Mouse (Mus musculus) forebrain, embryonic 13.5 days (tissue): ENCODE data around the gene Polr2h. TPM values are rescaled to one million over a fixed set of nuclear protein-coding genes. Genes with fewer than 3 reads are reported as not detected.

Experiments
- ATAC-seq: fragments of 200-750 bp; cut with Nextera tagmentation; 2 replicates; pipeline ENCODE4 v1.8.0; 2017
- H3K27ac ChIP-seq: fragments of 300-500 bp; sonication (generic); 2 replicates; pipeline ENCODE4 v1.5.1; 2015; ENCODE audit warnings: inconsistent platforms, mild to moderate bottlenecking, moderate library complexity
- H3K27me3 ChIP-seq: fragments of 300-500 bp; sonication (generic); 2 replicates; pipeline ENCODE4 v1.6.1; 2015; ENCODE audit warnings: mild to moderate bottlenecking, inconsistent platforms
- H3K36me3 ChIP-seq: fragments of 300-500 bp; sonication (generic); 2 replicates; pipeline ENCODE4 v1.6.1; 2015; ENCODE audit warnings: mild to moderate bottlenecking, inconsistent platforms; ENCODE audit not compliant: poor library complexity, severe bottlenecking
- H3K4me1 ChIP-seq: fragments of 300-500 bp; sonication (generic); 2 replicates; pipeline ENCODE4 v1.6.1; 2015; ENCODE audit warnings: inconsistent platforms
- H3K4me2 ChIP-seq: fragments of 300-500 bp; sonication (generic); 2 replicates; pipeline ENCODE4 v1.6.1; 2015; ENCODE audit warnings: inconsistent platforms, mild to moderate bottlenecking, moderate library complexity
- H3K4me3 ChIP-seq: fragments of 300-500 bp; sonication (generic); 2 replicates; pipeline ENCODE4 v1.5.1; 2015; ENCODE audit warnings: mild to moderate bottlenecking, inconsistent platforms
- H3K9ac ChIP-seq: fragments of 300-500 bp; sonication (generic); 2 replicates; pipeline ENCODE4 v1.6.1; 2015; ENCODE audit warnings: mild to moderate bottlenecking, inconsistent platforms
- H3K9me3 ChIP-seq: fragments of 300-500 bp; sonication (generic); replicated peaks from 2 replicates; pipeline ENCODE4 v1.6.1; 2016; ENCODE audit warnings: inconsistent platforms
- WGBS: fragments of 180-500 bp; shearing (Covaris S2); methylation state at CpG from one replicate; pipeline ENCODE4 v1.1.7; 2015; 5-methylcytosine and 5-hydroxymethylcytosine counted together
- polyA plus RNA-seq: library from polyadenylated mRNA; unstranded; fragments of >200 nt; fragmentation: Nextera tagmentation; extraction: Ambion mirVana; gene quantifications from 2 replicates; pipeline ENCODE4 v1.2.1, GENCODE M21; 2015

Gene Polr2h
- polyA plus RNA-seq, 1 experiment from 2014 or later: 104 TPM

GRCm38 (mm10) chr16:20715161-20715560 is 2.3 kb upstream of the Polr2h start:
- H3K27ac ChIP-seq: no peak overlapping the region
- peaks cover 31% of the 10 kb centered on the region for H3K36me3 ChIP-seq
- H3K27me3 ChIP-seq: no peaks in the 10 kb centered on the region
- ATAC-seq: no peak
- peaks cover 47% of the 10 kb centered on the region for H3K4me1 ChIP-seq
- WGBS: 67% methylated on average over 2 of the region's 2 CpGs
- H3K4me3 ChIP-seq: peak overlapping the region; percentile 64
- no peaks in the 10 kb centered on the region for H3K9me3 ChIP-seq
- peak overlapping the region; percentile 89 for H3K4me2 ChIP-seq
- peak overlapping the region; percentile 83 for H3K9ac ChIP-seq

GRCm38 (mm10) chr16:20715566-20715965 is 1.9 kb upstream of the Polr2h start:
- peak overlapping the region; percentile 91 for H3K27ac ChIP-seq

GRCm38 (mm10) chr16:20715976-20716840 is 1.3 kb upstream of the Polr2h start:
- Histone ChIP-seq H3K9me3 (no peaks in the 10 kb centered on the region), H3K4me3 (peak overlapping the region; percentile 64), H3K4me2 (peak overlapping the region; percentile 89), H3K27ac (peak overlapping the region; percentile 91), H3K9ac (peak overlapping the region; percentile 83), H3K36me3 (peaks cover 21% of the 10 kb centered on the region), H3K27me3 (no peaks in the 10 kb centered on the region), H3K4me1 (peaks cover 47% of the 10 kb centered on the region)
- under 1% methylated on average over 45 of the region's 68 CpGs for WGBS
- peak; percentile 84 for ATAC-seq

More at GRCm38 (mm10) chr16:20715566-20715965, 1.9 kb upstream of the Polr2h start:
- peaks cover 47% of the 10 kb centered on the region for H3K4me1 ChIP-seq
- peak overlapping the region; percentile 83 for H3K9ac ChIP-seq
- peaks cover 27% of the 10 kb centered on the region for H3K36me3 ChIP-seq
- under 1% methylated on average over 8 of the region's 12 CpGs for WGBS
- H3K27me3 ChIP-seq: no peaks in the 10 kb centered on the region
- peak overlapping the region; percentile 89 for H3K4me2 ChIP-seq
- no peak for ATAC-seq
- peak overlapping the region; percentile 64 for H3K4me3 ChIP-seq
- no peaks in the 10 kb centered on the region for H3K9me3 ChIP-seq

DNA sequence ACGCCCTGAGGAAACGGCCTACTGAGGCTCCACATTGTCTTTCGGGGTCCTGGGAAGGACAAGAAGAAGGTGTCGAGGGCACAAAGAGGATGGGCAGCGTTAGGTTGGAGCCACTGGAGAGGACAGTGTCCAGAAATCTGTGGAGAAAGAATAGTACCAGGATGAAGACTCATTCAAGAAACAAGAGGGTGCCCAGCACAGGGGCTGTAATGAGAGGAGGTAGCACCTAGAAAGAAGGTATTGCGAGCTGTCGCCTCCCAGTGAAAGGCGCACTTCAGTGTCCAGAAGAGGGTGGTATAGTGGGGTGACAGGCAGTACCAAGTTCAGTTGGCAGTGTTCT is 654 bp upstream of the Polr2h start:
- Histone ChIP-seq H3K27ac (peak overlapping the region; percentile 91), H3K27me3 (no peaks in the 10 kb centered on the region), H3K4me2 (peak overlapping the region; percentile 89), H3K9me3 (no peaks in the 10 kb centered on the region), H3K4me1 (peaks cover 47% of the 10 kb centered on the region), H3K9ac (peak overlapping the region; percentile 83), H3K36me3 (peaks cover 21% of the 10 kb centered on the region), H3K4me3 (peak overlapping the region; percentile 64)
- peak; percentile 9 for ATAC-seq
- 0% methylated on average over 8 of the region's 8 CpGs for WGBS

DNA sequence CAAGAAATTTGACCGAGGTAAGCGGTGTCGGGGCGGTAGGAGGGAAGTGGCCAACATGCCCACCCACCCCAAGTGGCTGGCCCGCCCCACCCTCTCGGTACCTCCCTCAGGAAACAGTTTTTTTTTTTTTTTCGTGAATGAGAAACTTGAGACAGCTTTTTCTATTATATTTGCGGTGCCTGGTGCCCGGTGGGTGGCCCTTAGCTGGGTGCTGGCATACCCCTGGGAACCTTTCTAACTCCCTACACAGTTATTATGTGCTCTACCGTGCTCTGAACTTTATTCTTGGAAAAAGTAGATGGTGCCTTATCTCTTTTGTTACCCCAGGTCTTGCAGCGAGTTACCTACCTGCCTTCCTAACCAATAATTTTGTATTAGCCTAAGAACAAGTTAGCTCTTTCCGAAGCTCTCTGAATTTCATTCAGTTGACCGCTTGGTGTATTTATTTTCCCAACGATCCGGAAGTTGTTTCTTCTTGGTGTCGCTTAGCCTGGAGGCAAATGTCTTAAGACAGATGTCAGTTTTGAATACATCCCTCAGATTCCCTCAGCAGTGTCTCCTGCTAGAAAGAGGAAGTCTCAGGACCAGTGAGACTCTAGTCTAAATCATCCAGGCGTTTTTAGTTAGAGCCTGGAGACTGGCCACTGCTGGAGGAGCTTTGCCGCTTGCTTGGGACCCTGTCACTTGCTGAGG is 659 bp downstream of the Polr2h start:
- Histone ChIP-seq H3K4me1 (peaks cover 47% of the 10 kb centered on the region), H3K27me3 (no peaks in the 10 kb centered on the region), H3K9ac (peak overlapping the region; percentile 83), H3K4me2 (peak overlapping the region; percentile 89), H3K36me3 (peaks cover 15% of the 10 kb centered on the region), H3K9me3 (no peaks in the 10 kb centered on the region), H3K4me3 (peak overlapping the region; percentile 64), H3K27ac (peak overlapping the region; percentile 91)
- no peak; the same call in 1 of the 2 replicates for ATAC-seq
- WGBS: 5% methylated on average over 18 of the region's 18 CpGs

DNA sequence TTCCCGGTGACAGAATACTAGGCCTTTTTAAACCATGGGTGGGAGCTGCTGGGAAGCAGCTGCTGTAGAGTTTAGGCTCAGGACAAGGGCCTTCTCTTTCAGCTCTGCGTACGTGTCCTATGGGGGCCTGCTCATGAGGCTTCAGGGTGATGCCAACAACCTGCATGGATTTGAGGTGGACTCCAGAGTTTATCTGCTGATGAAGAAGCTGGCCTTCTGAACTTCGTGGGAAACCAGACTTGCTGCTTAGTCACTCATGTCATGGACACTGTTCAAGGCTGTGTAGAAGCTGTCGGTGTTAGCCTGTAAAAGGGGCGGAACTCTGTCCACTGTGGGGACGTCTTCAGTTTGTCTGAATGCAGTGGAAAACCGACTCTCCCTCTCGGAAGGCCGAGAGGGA is 4.3 kb downstream of the Polr2h start:
- H3K27ac ChIP-seq: no peak overlapping the region
- 90% methylated on average over 10 of the region's 10 CpGs for WGBS
- no peaks in the 10 kb centered on the region for H3K27me3 ChIP-seq
- no peak overlapping the region for H3K4me3 ChIP-seq
- no peak for ATAC-seq
- H3K36me3 ChIP-seq: peaks cover 13% of the 10 kb centered on the region
- H3K4me1 ChIP-seq: peaks cover 17% of the 10 kb centered on the region
- H3K9ac ChIP-seq: no peak overlapping the region
- no peaks in the 10 kb centered on the region for H3K9me3 ChIP-seq
- no peak overlapping the region for H3K4me2 ChIP-seq

DNA sequence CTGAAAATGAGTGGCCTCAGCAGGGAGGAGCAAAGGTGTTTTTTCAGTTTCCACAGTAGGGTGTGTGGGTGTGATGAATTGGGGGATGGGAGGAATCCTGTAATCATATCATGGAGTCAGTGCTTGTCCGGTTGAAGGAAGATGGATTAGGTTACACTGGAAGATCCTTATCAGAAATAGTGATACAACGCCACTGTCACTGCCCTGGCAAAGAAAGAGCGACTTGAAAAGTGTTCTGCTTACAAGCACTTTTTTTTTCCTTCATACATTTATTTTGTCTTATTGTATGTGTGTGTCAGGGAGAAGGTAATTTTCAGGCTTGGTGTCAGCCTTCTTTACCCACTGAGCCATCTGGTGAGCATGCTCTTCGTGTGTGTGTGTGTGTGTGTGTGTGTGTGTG is 5.3 kb downstream of the Polr2h start:
- Histone ChIP-seq H3K9me3 (no peaks in the 10 kb centered on the region), H3K27ac (no peak overlapping the region), H3K36me3 (peaks cover 13% of the 10 kb centered on the region), H3K27me3 (no peaks in the 10 kb centered on the region), H3K4me2 (no peak overlapping the region), H3K9ac (no peak overlapping the region), H3K4me3 (no peak overlapping the region), H3K4me1 (peaks cover 11% of the 10 kb centered on the region)
- WGBS: 89% methylated on average over 4 of the region's 4 CpGs
- no peak for ATAC-seq

GRCm38 (mm10) chr16:20723247-20723646 is 5.8 kb downstream of the Polr2h start:
- ATAC-seq: no peak
- Histone ChIP-seq H3K4me2 (no peak overlapping the region), H3K9me3 (no peaks in the 10 kb centered on the region), H3K4me3 (no peak overlapping the region), H3K4me1 (peaks cover 7% of the 10 kb centered on the region), H3K36me3 (peaks cover 13% of the 10 kb centered on the region), H3K9ac (no peak overlapping the region), H3K27ac (no peak overlapping the region), H3K27me3 (no peaks in the 10 kb centered on the region)
- WGBS: 70% methylated on average over 4 of the region's 4 CpGs

GRCm38 (mm10) chr16:20724338-20724748 is 6.9 kb downstream of the Polr2h start:
- no peak overlapping the region for H3K27ac ChIP-seq
- no peak overlapping the region for H3K4me2 ChIP-seq
- H3K27me3 ChIP-seq: no peaks in the 10 kb centered on the region
- peaks cover 13% of the 10 kb centered on the region for H3K36me3 ChIP-seq
- ATAC-seq: peak; percentile 45; the same call in 1 of the 2 replicates
- no peaks in the 10 kb centered on the region for H3K4me1 ChIP-seq
- H3K9ac ChIP-seq: no peak overlapping the region
- WGBS: 36% methylated on average over 5 of the region's 5 CpGs
- no peak overlapping the region for H3K4me3 ChIP-seq
- H3K9me3 ChIP-seq: no peaks in the 10 kb centered on the region

DNA sequence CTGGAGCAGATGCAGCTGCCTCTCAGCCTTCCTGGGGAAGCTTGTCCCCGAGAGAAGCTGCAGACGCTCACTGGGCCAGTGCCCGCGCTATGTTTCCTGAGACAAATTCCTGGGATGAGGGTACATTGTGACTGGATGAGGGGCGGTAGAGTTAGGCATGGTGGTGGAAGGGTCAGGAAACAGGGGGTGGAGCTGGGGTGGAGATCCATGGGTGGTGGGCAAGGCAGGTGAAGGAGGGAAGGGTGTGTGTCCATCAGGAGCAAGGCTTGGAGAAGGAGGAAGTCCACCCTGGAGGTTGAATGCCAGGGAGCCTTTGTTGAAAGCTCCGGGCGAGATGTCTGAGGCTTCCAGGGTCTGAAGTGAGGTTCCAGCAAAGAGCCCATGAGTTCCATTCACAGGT is 7.9 kb downstream of the Polr2h start:
- peaks cover 13% of the 10 kb centered on the region for H3K36me3 ChIP-seq
- ATAC-seq: no peak
- no peak overlapping the region for H3K4me3 ChIP-seq
- H3K4me1 ChIP-seq: no peaks in the 10 kb centered on the region
- H3K4me2 ChIP-seq: no peak overlapping the region
- no peaks in the 10 kb centered on the region for H3K9me3 ChIP-seq
- 86% methylated on average over 7 of the region's 7 CpGs for whole genome bisulfite sequencing
- H3K9ac ChIP-seq: no peak overlapping the region
- no peak overlapping the region for H3K27ac ChIP-seq
- peaks cover under 1% of the 10 kb centered on the region; the same call in 1 of the 2 replicates for H3K27me3 ChIP-seq

GRCm38 (mm10) chr16:20725750-20726149 is 8.3 kb downstream of the Polr2h start:
- no peak overlapping the region for H3K9ac ChIP-seq
- 79% methylated on average over 4 of the region's 4 CpGs for WGBS
- no peak overlapping the region for H3K27ac ChIP-seq
- no peaks in the 10 kb centered on the region for H3K4me1 ChIP-seq
- no peak for ATAC-seq
- H3K4me3 ChIP-seq: no peak overlapping the region
- H3K36me3 ChIP-seq: peaks cover 13% of the 10 kb centered on the region
- no peaks in the 10 kb centered on the region for H3K9me3 ChIP-seq
- H3K27me3 ChIP-seq: peaks cover 5% of the 10 kb centered on the region; the same call in 1 of the 2 replicates
- no peak overlapping the region for H3K4me2 ChIP-seq

DNA sequence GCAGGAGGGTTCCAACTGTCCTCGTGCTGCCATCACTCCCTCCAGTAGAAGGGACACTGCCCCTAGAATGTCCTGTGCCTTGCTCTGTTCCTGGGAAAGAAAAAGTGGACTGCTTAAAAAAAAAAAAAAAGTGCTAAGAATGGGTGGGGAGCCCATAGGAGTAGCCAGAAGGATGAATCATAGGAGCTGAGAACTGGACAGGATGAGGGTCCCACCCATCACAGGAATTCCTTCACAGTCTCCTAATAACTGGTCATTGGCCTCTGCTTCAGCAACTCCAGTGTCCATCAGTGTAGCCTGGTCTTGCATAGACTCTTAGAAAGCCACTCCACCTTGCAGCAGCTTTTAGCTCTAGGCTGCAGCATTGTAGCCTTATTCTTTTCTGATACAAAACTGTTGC is 8.9 kb downstream of the Polr2h start:
- no peak for ATAC-seq
- no peak overlapping the region for H3K9ac ChIP-seq
- H3K27me3 ChIP-seq: peaks cover 6% of the 10 kb centered on the region; the same call in 1 of the 2 replicates
- no peaks in the 10 kb centered on the region for H3K9me3 ChIP-seq
- 69% methylated on average over 1 of the region's 1 CpGs for WGBS
- no peak overlapping the region for H3K4me3 ChIP-seq
- H3K27ac ChIP-seq: no peak overlapping the region
- H3K4me2 ChIP-seq: no peak overlapping the region
- no peaks in the 10 kb centered on the region for H3K4me1 ChIP-seq
- H3K36me3 ChIP-seq: peaks cover 11% of the 10 kb centered on the region
